Mouse (Mus musculus): ENCODE data around the gene Gipc1.

Gene Gipc1

DNA sequence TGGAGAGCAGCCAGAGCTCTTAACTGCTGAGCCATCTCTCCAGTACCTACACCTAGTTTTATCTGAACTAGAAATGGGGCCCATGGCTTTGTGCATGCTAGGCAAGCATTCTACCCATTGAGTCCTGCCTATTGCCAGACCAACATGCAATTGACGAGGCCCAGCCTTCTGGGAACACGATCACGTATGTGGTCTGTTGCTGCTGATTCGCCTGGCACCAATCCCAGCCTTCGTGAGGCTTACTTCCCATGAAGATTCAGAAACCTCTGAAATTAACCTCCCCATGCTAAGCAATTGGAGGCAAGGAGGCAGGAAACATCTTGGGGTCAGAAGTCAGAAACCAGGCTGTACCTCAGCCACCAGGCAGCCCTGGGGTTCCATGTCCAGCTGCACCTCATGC, 28.1 kb downstream of the Gipc1 start:
- no peak for DNase-seq (ENCODE audit: low spot score)

DNA sequence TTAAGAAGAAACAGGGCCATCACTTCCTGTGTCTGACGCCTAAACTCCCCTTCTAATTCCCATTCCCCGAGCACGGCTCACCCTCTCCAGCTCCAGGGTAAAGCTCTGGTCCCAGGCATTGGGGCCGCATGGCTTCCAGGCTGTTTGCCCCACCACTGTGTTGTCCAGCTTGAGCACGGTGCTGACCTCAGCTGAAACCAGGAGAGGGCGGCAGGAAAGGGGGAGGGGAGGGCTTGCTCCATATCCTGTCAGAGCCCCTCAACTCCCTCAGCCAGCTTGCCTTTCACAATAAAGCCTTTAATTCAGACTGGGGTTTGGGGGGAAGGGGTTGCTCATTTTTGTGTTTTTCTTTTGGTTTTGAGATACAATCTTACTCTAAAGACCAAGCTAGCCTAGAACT, 28.6 kb downstream of the Gipc1 start:
- DNase-seq (ENCODE audit: low spot score): no peak

DNA sequence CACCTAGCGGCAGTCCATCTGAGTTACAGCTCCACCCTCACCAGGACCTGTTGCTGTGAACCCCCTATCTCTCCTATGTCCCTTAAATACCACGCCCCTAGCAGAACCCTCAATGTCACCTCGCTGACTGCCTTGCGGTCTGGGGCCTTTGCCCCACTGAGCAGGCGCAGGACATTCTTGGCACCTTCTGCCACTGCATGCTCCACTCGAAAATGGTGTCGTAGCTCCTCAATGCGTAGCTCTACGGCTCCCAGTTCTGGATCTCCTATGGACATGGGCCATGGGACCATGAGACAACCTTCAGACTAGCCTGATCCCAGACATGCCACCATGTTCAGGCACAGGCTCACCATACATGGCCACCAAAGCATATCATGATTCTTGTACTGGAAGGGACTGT, 32.0 kb downstream of the Gipc1 start:
- DNase-seq (ENCODE audit: low spot score): no peak

DNA sequence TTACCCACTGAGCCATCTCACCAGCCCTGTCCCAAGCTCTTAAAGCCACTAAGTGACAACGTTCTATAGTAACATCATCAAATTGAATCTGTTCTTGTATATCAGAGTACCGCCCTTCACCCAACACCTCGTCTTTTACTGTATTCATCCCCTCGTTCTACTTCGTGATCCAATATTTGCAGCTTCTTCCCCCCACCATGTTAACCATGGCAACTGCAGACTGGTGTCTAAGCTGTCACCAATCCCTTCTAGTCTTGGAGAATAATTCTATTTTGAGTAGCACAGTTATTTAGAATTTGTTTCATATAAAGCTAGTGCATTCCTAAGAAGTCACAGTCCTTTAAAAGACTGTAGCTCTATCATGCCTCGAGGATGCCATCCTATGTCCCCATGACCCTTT, 36.8 kb downstream of the Gipc1 start:
- no peak for DNase-seq (ENCODE audit: low spot score)

DNA sequence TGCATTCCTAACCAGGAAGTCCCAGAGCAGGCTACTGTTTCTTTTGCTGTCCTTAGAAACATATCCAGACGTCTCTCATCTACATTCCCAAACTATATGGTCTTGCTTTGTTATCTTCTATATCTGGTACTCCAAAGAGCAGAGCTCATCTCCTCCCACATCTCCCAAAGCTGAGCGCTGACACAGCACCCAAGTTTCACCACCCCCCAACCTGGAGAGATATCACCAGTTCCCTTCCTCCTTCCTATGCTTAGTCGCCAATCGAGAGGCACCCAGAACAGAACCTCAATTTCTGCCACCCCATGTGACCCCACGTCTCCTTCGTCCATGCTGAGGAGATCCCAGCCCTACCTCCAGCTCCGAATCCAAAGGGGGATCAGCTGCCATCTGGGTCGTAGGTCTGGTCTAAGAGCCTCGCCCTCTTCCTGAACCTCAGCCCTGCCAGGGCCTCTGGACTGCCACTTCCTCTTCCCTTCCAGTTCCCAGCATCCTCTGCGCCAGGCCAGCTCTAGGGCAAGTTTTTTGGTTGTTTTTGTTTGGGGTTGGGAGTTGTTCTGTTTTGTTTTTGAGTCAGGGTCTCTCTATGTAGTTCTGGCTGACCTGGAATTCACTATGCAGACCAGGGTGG, 41.2 kb downstream of the Gipc1 start:
- no peak for DNase-seq (ENCODE audit: low spot score)

DNA sequence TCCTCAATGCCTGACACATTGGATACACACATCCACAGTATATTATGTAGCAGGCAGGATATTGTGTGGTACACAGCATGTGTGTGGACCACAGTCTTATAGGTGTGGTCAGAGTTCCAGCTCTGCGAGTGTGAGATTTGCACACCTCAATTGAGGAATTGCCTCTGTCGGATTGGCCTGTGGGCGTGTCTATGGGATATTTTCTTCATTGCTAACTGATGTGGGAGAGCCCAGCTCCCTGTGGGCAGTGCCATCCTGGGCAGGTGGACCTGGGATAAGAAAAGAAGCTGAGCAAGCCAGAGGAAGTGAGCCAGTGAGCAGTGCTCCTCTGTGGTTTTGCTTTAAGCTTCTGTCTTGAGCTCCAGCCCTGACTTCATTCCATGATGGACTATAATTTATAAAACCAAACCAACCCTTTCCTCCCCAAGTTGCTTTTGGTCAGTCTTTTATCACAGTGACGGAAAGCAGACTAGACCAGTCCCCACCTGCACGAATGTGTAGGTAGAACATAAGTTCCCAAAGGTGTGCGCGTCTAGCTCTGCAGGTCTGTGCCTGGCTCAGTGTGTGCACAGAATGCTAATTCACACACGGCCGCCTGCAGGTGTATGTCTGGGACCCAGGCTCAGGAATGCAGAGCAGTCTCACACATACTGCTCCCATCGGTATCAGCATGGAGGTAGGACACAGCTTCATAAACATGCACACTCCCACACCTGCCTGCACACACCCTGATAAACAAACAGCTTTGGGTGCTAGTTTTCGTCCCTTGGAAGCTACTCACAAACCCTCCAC, 42.1 kb downstream of the Gipc1 start:
- no peak for DNase-seq (ENCODE audit: low spot score)

DNA sequence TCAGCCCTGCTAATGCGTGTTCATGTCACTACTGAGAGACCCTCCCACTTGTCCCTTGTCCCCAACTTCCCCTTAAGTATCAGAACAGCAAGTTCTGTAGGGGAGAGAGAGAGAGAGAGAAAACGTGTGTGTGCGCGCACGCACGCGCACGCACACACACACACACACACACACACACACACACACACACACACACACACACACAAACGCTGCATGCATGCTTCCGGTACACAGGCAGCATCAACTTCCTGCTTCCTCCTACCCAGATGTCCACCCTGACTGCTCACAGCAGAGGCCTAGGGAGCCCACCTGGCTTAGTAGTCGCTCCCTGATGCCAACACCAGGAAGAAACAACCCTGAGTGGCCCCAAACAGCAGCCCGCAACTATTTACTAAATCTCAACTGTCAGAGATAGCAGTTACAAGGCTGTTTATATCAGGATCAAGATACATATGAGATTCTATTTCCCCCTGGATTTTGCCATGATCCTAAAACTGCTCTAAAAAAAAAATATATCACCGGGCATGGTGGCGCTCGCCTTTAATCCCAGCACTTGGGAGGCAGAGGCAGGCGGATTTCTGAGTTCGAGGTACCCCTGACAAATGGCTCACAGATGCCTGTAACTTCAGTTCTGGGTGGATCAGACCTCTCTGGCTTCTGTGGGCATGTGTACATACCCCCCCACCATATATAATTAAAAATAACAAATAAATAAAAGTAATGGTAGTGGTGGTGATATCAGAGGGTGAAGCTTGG, 43.1 kb downstream of the Gipc1 start:
- DNase-seq (ENCODE audit: low spot score): no peak

DNA sequence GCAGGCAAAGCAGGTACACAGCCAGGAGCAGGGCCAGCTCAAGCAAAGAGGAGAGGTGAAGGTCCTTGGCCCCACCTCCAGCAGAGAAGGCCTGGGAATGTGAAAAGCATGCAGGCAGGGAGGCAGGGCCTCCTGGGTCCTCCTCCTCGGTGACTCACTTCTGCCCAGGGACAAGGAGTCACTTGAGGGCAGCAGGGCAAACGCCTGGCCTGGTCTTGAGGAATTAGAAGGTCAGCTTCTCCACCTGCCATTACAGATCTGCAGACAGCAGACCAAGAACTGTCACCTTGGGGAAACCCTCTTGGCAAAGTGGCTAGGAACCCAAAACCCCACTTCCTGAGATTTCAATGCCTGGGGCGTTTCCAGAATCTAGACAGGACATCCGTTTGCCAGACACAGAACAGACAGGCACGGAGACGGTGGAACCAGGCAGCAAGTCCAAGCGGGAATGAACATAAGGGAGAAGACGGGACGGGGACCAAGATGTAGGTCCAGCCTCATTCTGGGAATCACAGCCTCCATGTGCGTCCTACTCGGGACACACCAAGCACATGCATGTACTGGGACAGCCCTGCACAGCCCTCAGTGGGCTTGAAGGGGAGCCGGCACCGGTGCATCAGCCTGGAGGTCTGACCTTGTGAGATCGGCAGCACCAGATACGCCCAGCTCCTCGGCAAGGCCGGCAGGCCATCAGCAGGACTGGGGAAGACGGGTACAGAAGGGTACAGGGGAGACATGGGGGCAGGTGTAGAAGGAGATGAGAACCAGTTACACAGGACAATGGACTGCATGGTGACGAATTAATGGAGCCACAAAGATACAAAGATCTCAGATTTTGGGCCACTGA, 45.1 kb downstream of the Gipc1 start:
- peak; percentile 47 for DNase-seq (ENCODE audit: low spot score)

DNA sequence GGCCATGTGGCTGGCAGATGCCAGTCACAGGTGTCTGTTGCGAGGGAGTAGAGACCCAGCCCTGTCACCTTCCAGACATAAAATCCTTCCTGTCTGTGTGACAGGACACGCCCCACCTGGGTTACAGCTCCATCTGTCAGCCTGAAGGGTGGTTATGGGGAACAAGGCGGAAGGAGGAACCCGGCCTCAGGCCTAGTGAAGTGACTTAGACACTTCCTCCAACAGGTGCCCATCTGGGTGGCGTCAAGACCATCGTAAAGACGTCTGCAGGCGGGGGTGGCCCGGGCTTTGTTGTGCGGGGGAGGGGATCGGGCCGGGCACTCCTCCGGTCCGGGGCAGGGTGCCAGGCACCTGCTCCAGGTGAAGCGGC, 45.8 kb downstream of the Gipc1 start:
- DNase-seq (ENCODE audit: low spot score): no peak

DNA sequence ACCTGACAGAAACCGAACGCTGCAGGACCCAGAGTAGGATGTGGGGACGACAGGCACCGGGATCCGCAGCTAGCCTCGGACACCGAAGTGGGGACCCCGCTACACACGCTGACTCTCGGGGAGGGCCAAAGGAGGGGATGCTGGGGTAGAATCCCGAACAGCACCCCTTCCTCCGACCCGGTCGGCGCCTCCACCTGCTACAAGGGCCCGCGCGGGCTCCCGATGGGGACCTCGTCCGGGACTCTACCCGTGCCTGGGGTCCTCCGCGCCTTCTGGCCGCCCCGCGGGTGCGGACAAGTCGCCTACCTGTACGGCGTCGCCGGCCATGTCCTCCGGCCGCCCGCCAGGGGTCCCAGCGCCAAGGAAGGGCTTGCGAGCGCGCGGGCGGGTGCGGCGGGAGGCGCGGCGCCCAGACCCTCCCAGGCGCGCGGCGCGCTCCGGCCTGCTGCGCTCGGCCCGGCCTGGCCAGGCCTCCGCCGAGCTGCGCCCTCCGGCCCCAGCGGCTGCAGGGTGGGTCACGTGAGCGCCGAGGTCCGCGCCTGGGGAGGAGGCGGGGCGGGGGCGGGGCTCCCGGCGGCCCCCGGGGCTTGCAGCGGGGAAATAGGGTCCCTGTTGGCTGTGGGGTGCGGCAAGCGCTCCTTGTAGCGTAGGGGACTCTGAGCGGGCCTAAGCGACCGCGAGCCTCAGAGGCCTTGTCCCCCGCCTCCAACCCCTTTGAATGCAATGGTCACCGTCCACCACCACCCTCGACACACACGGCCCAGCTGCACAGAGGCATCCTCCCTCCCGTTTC, 46.4 kb downstream of the Gipc1 start, which contains the start of gene Pkn1:
Pkn1 (minus strand) TSS at position 519 of the 793 bp plus-strand sequence.
- DNase-seq (ENCODE audit: low spot score): peak; percentile 79

DNA sequence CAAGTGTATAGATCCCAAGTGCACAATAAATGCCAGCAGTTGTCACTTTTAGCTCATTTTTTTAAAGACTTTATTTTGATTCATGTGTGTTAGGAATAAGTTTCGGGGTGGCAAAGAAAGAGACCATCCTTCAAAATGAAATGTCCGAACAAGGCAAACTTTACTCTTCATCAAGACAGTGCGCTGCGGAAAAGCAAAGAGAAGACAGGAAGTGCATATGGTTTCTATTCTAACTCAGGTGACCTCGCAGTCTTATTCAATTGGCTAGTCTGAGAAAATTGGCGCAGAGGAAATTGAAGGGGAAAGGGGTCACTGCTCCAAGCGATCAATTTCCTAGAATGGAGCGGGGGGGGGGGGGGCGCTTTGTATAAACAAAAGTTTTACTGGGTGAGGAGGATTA, 47.1 kb downstream of the Gipc1 start:
- DNase-seq (ENCODE audit: low spot score): no peak

DNA sequence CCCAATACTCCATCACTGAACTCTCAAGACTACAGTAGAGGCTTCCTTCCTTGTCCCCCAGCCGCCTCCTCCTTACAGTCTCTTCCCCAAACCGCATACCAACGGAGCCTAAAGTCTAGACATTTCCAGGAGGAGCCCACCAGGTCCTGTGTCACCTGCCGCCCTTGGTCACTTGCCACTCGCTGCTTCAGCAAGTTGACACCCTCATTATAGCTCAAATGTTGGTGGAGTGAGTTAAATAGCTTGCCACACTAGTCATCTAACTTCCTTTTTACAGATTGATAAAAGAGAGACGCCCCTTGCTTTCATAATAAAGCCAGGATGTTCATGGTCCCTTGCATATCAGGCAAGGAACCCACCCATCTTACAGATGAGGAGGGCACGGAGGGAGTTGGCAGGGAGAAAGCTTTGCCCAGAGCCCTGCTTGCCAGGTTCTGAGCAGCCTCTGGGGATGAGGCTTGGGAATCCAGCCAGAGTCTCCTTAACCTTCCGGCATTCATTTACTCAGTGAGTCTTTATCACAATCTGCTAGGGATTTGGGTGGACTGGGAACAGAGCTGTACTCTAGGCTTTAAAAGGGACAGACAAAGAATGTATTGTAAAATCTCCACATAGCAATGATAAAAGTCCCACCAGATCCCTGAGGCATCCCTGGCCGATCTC, 48.1 kb downstream of the Gipc1 start:
- DNase-seq (ENCODE audit: low spot score): no peak

DNA sequence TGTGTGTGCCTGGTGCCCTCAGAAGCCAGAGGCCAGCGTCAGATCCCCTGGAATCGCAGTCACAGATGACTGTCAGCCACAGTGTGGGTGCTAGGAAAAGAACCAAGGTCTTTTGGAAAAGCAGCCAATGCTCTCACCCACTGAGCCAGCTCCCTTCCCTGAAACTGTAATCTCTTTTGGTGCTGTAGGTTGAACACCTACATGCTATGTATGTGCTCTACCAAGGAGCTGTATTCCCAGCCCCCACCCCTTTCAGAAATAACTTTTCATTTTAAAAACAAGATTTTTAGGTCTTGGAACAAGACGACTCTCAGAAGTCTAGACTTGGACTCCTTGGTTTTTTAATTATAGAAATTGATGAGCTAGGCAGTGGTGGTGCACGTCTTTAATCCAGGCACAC, 50.9 kb downstream of the Gipc1 start:
- DNase-seq (ENCODE audit: low spot score): no peak

DNA sequence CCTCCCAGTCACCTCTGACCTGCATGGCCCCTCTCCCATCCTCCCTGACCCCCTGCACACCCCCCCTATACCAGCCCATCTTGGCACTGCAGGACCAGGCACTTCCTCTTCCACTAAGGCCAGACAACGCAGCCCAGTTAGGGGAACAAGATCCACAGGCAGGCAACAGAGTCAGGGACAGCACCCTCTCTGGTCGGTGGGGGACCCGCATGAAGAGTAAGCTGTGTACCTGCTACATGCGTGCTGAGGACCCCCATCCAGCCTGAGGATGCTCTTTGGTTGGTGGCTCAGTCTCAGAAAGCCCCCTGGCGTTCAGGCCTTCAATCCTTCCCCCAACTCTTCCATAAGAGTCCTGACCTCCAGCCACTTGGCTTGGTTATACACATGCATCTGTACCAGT, 53.9 kb downstream of the Gipc1 start:
- no peak for DNase-seq (ENCODE audit: low spot score)

DNA sequence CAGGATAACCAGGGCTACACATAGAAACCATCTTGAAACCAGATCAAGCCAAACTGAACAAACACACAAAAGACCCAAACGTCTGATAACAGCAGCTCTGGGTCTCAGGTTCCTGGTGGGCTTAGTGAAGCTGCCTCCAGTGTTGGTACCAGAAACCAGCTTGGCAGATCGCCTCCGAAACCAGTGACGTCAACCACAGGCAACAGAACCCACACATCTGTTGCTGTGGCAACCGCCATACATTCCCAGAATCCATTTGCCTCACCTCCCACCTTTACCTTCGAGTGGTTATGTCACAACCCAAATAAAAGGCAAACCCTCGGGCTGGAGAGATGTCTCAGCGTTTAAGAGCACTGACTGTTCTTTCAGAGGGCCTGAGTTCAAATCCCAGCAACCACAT, 55.1 kb downstream of the Gipc1 start:
- no peak for DNase-seq (ENCODE audit: low spot score)
